Mouse (Mus musculus) thymus, adult 2 months (tissue): ENCODE measurements at regions not wholly inside any gene's neighbourhood (a gene's known extent, or its start where the extent isn't known, plus 50 kb on each side); places are given as distances from the start of the nearest gene placed in this dataset.

Source experiments
- DNase-seq: peaks from one replicate; pipeline ENCODE4 v3.0.0; 2021
- H3K27ac ChIP-seq: fragments of 200-500 bp; 2 replicates; pipeline ENCODE4 v1.5.1; 2012; ENCODE audit warnings: low read length, control low read depth; ENCODE audit not compliant: control insufficient read depth, insufficient read depth
- H3K27me3 ChIP-seq: fragments of 200-500 bp; 2 replicates; pipeline ENCODE4 v1.6.1; 2012; ENCODE audit warnings: mild to moderate bottlenecking, low read length, moderate library complexity, mixed read lengths; ENCODE audit not compliant: control insufficient read depth, insufficient read depth
- H3K36me3 ChIP-seq: fragments of 200-500 bp; 2 replicates; pipeline ENCODE4 v1.6.1; 2012; ENCODE audit warnings: mild to moderate bottlenecking, low read length, moderate library complexity; ENCODE audit not compliant: control insufficient read depth, insufficient read depth
- H3K4me1 ChIP-seq: fragments of 200-500 bp; replicated peaks from 2 replicates; pipeline ENCODE4 v1.6.1; 2012; ENCODE audit warnings: low read length; ENCODE audit not compliant: control insufficient read depth, insufficient read depth
- H3K4me3 ChIP-seq: fragments of 200-500 bp; 2 replicates; pipeline ENCODE4 v1.5.1; 2012; ENCODE audit warnings: mild to moderate bottlenecking, low read length, control low read depth, moderate library complexity; ENCODE audit not compliant: control insufficient read depth, insufficient read depth
- CTCF ChIP-seq: fragments of 200-500 bp; IDR thresholded peaks from 2 replicates; pipeline ENCODE4 v1.5.1; 2012; ENCODE audit warnings: mild to moderate bottlenecking, control low read depth, low read length, moderate library complexity, borderline replicate concordance; ENCODE audit not compliant: control insufficient read depth, poor library complexity, insufficient read depth; ENCODE audit errors: extremely low read depth
- POLR2A ChIP-seq: fragments of 200-500 bp; IDR thresholded peaks from 2 replicates; pipeline ENCODE4 v1.6.1; 2012; ENCODE audit warnings: mild to moderate bottlenecking, low read length, control low read depth, moderate library complexity; ENCODE audit not compliant: control insufficient read depth, poor library complexity, insufficient read depth; ENCODE audit errors: extremely low read depth
- WGBS: fragments of 180-500 bp; shearing (Covaris S2); methylation state at CpG from one replicate; pipeline ENCODE4 v1.1.7; 2018; 5-methylcytosine and 5-hydroxymethylcytosine counted together

DNA sequence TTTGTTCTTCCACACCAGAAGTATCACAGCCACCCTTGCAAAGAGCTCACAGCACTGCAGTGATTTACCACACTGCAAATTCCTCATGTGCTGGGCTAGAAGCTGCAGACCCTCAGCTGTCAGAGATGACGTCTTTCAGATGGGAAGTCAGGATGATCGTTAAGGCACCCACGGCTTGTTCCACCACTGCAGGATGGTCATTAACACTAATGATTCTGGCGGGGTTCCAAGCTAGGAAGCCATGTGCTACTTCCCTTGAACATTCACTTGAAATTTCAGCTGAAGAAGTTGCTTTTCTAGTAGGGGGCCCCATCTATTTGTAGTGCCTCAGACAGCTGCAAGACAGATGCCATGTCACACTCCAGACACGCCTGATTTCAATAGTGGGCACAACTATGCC is 181.8 kb upstream of the Gm10295 start:
- Histone ChIP-seq H3K36me3 (no peaks in the 10 kb centered on the region), H3K27ac (no peak overlapping the region), H3K27me3 (no peaks in the 10 kb centered on the region), H3K4me3 (no peak overlapping the region), H3K4me1 (no peaks in the 10 kb centered on the region)
- DNase-seq: no peak
- 55% methylated on average over 5 of the region's 5 CpGs for WGBS
- TF ChIP-seq POLR2A (no peak), CTCF (no peak)

DNA sequence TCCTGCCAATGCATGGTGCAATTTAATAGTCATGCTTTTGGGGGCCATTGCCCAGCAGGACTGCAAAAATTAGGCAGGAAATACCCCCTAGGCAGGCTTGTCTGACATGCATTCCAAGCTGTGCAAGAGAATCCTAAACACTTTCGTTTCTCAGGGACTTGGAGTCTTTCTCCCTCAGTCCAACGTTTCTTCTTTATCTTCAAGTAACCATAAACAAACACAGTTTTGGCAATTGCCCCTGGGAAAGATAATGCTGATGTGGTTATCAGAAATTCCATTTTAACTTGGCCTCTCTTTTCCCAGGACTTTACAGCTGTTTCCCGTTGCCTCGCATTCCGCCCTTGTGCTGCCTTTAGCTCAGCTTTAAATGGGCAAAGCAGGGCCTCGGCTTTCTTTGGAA is 180.2 kb upstream of the Gm10295 start:
- H3K4me1 ChIP-seq: no peaks in the 10 kb centered on the region
- no peak overlapping the region for H3K4me3 ChIP-seq
- H3K36me3 ChIP-seq: no peaks in the 10 kb centered on the region
- H3K27me3 ChIP-seq: no peaks in the 10 kb centered on the region
- no peak overlapping the region for H3K27ac ChIP-seq
- TF ChIP-seq CTCF (no peak), POLR2A (no peak)
- no peak for DNase-seq
- WGBS: 61% methylated on average over 6 of the region's 6 CpGs

DNA sequence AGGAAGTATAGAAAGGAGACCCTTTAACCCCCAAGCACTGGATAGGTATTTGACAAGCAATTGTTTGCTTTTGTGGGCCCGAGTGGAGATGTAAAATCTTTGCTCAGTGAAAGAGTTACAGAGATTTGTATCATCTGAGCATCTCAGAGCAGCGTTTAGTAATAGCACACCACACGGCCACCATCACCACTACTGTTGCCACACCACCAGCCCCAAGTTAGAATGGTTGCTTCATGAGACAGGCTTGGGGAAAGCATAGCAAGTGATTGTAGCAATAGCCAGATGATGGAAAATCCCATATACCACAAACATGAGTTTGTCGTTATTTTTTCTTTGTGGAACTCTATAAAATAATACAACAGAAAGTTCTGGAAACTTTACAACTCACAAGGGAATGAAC is 179.6 kb upstream of the Gm10295 start:
- no peak for DNase-seq
- no peaks in the 10 kb centered on the region for H3K36me3 ChIP-seq
- TF ChIP-seq CTCF: no peak
- no peak for TF ChIP-seq POLR2A
- no peak overlapping the region for H3K27ac ChIP-seq
- no peak overlapping the region for H3K4me3 ChIP-seq
- no peaks in the 10 kb centered on the region for H3K4me1 ChIP-seq
- WGBS: 91% methylated on average over 4 of the region's 4 CpGs
- no peaks in the 10 kb centered on the region for H3K27me3 ChIP-seq

DNA sequence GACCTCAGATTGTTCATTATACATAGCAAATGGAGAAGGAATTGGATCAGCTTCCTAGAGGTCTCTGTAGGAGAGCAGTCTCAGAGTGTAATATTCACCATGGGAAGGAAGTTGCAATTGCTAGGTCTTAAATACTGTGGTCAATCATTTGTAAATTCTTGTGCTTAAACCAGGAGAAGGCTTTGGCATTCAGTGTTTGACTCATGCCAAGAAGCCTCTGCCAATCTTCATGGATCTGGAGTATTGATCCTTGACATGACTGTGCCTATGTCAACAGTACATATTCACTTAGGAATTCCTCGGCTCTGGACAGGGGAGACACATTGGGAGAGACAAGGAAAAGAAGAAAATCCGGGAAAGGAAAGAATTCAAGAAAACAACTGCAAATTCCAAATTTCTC is 174.9 kb upstream of the Gm10295 start:
- no peak for DNase-seq
- H3K4me3 ChIP-seq: no peak overlapping the region
- WGBS: 83% methylated on average over 2 of the region's 2 CpGs
- H3K4me1 ChIP-seq: no peaks in the 10 kb centered on the region
- no peaks in the 10 kb centered on the region for H3K36me3 ChIP-seq
- no peaks in the 10 kb centered on the region for H3K27me3 ChIP-seq
- no peak for TF ChIP-seq POLR2A
- no peak for TF ChIP-seq CTCF
- H3K27ac ChIP-seq: no peak overlapping the region

DNA sequence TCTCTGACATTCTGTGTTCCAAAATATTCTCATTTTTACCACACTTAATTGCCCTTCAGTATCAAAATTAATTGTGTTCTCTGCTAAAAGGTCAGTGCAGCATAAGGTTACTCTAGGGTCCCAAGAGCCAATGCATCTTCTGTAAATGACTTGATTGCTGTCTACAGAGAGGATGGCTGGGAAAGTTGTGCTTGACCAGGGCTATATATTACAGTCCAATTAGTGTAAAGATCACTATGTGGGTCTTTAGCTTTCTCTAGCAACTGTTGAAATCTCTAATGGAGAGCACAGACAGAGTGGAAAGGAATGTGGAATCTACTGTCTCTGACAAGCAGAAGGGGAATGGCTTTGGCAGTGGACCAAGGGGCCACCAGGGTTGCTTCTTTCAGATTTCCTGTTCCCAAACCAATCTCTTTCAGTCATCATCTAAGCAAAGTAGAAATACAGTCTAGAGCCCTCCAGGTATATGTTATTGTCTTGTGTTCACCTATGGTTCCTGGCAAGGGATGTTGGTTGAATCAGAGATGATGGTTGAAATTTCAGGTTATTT is 173.4 kb upstream of the Gm10295 start:
- TF ChIP-seq POLR2A (no peak), CTCF (no peak)
- Histone ChIP-seq H3K36me3 (no peaks in the 10 kb centered on the region), H3K27me3 (no peaks in the 10 kb centered on the region), H3K27ac (no peak overlapping the region), H3K4me3 (no peak overlapping the region), H3K4me1 (no peaks in the 10 kb centered on the region)
- no peak for DNase-seq

DNA sequence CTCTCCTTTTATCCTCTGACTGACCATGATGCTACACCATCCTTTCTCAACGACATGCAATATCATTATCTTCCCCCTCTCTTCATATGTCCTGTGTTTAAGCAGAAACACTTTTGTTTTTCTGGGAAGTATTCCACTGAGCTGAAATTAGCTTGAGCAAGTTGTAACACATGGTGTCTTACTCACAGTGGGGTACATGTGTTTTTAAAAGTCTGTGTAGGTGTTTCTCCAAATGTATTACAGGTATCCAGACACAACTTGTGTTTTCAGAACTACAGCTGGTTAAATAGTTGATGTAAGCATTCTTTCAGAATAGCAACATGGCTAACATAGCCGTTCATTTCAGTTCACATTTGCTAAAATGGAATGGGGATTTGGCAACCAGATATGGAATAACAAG is 172.8 kb upstream of the Gm10295 start:
- 79% methylated on average over 2 of the region's 2 CpGs for WGBS
- H3K36me3 ChIP-seq: no peaks in the 10 kb centered on the region
- no peak overlapping the region for H3K27ac ChIP-seq
- no peak for TF ChIP-seq POLR2A
- no peak for TF ChIP-seq CTCF
- H3K4me1 ChIP-seq: no peaks in the 10 kb centered on the region
- DNase-seq: no peak
- H3K4me3 ChIP-seq: no peak overlapping the region
- no peaks in the 10 kb centered on the region for H3K27me3 ChIP-seq

DNA sequence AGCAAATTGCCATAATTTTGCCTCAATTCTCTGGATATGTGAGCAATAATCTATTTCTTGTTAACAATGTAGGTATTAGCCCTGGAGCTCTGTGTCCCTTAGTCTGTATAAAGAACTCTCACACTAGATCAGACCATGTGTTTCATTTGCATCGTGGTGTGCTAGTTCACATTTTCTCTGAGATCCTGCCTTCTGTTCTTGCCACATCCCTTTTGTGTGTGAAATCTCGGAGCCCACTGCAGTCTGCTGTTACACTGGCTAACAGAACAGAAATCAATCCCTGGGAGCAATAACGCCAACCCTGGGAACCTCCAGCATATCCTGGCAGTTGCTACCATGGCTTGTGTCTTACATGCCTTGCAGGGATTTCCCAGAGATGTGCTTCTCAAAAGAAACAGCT is 156.1 kb upstream of the Gm10295 start:
- 80% methylated on average over 3 of the region's 3 CpGs for WGBS
- no peak for TF ChIP-seq CTCF
- no peak for TF ChIP-seq POLR2A
- H3K4me3 ChIP-seq: no peak overlapping the region
- DNase-seq: no peak
- H3K36me3 ChIP-seq: no peaks in the 10 kb centered on the region
- no peaks in the 10 kb centered on the region for H3K4me1 ChIP-seq
- no peaks in the 10 kb centered on the region for H3K27me3 ChIP-seq
- no peak overlapping the region for H3K27ac ChIP-seq
